In the genomic region with DNA sequence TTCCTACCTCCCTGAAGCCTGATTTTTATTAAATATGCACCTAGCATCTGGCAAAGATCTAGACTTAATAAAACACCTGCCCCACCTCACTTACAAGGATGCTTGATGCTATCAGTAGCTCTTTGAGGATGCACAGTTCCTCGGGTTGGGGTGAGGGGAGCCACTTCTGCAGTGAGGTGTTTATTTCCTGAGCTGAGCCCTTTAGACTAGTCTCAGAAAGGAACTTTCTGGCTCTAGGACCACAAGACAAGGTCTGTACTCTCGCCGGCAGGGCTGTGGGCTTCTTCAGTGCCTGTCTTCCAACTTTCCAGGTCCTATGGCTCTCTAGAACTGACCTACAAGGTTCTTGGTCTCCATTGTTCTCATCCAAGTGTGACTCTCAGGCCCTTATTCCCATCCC, we compare ENCODE assay signal across 24 mouse cellular contexts. TPM values are rescaled to one million over a fixed set of nuclear protein-coding genes. Genes with fewer than 3 reads are reported as not detected.
A peak's percentile ranks its signal among the peaks of the same experiment; 100 is the strongest.
DNase-seq lines count a peak whose midpoint lies in the region; ATAC-seq lines count a peak whose summit lies in the region.
"Had no signal": no experiment of that assay in that cellular context is flagged by ENCODE, and none has a peak within 500 bp of the region (broad histone marks: within the 10 kb centered on the region; RNA-seq: fewer than 3 reads in every experiment).

No protein-coding gene starts in this region.

- no peaks in the 10 kb centered on the region for H3K9me3 ChIP-seq in forebrain, embryonic 13.5 days (replicated peaks)
- H3K9me3 ChIP-seq in forebrain, embryonic 11.5 days (ENCODE audit: control insufficient read depth, low read length) = no peaks in the 10 kb centered on the region
- H3K9me3 ChIP-seq in neural tube, embryonic 13.5 days = no peaks in the 10 kb centered on the region
- no peaks in the 10 kb centered on the region for H3K9me3 ChIP-seq in forebrain, embryonic 14.5 days (replicated peaks; ENCODE audit: control insufficient read depth, low read length)
- H3K9me3 ChIP-seq: embryonic facial prominence, embryonic 13.5 days; heart, embryonic 10.5 days had no signal

- 87% methylated on average over 3 of the region's 3 CpGs for WGBS in forebrain, embryonic 13.5 days
- WGBS in forebrain, embryonic 11.5 days = 88% methylated on average over 3 of the region's 3 CpGs
- WGBS in neural tube, embryonic 13.5 days = 76% methylated on average over 3 of the region's 3 CpGs
- 91% methylated on average over 3 of the region's 3 CpGs for WGBS in forebrain, embryonic 14.5 days

- no peaks in the 10 kb centered on the region for H3K27me3 ChIP-seq in forebrain, embryonic 13.5 days
- H3K27me3 ChIP-seq in forebrain, embryonic 11.5 days (ENCODE audit: control insufficient read depth, insufficient read depth, low read length) = no peaks in the 10 kb centered on the region
- H3K27me3 ChIP-seq in neural tube, embryonic 13.5 days = no peaks in the 10 kb centered on the region
- H3K27me3 ChIP-seq in forebrain, embryonic 14.5 days (replicated peaks; ENCODE audit: control insufficient read depth, insufficient read depth, low read length) = no peaks in the 10 kb centered on the region
- H3K27me3 ChIP-seq: embryonic facial prominence, embryonic 13.5 days had no signal

- H3K9ac ChIP-seq in forebrain, embryonic 13.5 days = no peak overlapping the region
- no peak overlapping the region for H3K9ac ChIP-seq in forebrain, embryonic 11.5 days (ENCODE audit: low read length)
- H3K9ac ChIP-seq in neural tube, embryonic 13.5 days = no peak overlapping the region
- no peak overlapping the region for H3K9ac ChIP-seq in forebrain, embryonic 14.5 days (ENCODE audit: low read length)
- H3K9ac ChIP-seq: embryonic facial prominence, embryonic 13.5 days; hindbrain, embryonic 14.5 days had no signal

- H3K4me1 ChIP-seq in forebrain, embryonic 13.5 days = peaks cover 43% of the 10 kb centered on the region
- H3K4me1 ChIP-seq in forebrain, embryonic 11.5 days (replicated peaks; ENCODE audit: control insufficient read depth, insufficient read depth, low read length) = peaks cover 9% of the 10 kb centered on the region
- H3K4me1 ChIP-seq in neural tube, embryonic 13.5 days (replicated peaks) = peaks cover 32% of the 10 kb centered on the region
- peaks cover 27% of the 10 kb centered on the region for H3K4me1 ChIP-seq in forebrain, embryonic 14.5 days (ENCODE audit: control insufficient read depth, insufficient read depth, low read length)
- H3K4me1 ChIP-seq: embryonic facial prominence, embryonic 13.5 days had no signal

- H3K27ac ChIP-seq in forebrain, embryonic 13.5 days = peak overlapping the region; percentile 93
- no peak overlapping the region for H3K27ac ChIP-seq in forebrain, embryonic 11.5 days (ENCODE audit: low read depth, low read length)
- H3K27ac ChIP-seq in neural tube, embryonic 13.5 days (replicated peaks) = no peak overlapping the region
- H3K27ac ChIP-seq in forebrain, embryonic 14.5 days (ENCODE audit: low read depth, low read length) = 0 out of 2 replicates have a peak overlapping the region, but pooled peaks have one; percentile 91
- H3K27ac ChIP-seq: embryonic facial prominence, embryonic 13.5 days; heart, embryonic 10.5 days; hindbrain, embryonic 14.5 days had no signal

- no peak overlapping the region for H3K4me3 ChIP-seq in forebrain, embryonic 13.5 days
- H3K4me3 ChIP-seq in forebrain, embryonic 11.5 days (ENCODE audit: low read depth, low read length) = no peak overlapping the region
- no peak overlapping the region for H3K4me3 ChIP-seq in neural tube, embryonic 13.5 days
- no peak overlapping the region for H3K4me3 ChIP-seq in forebrain, embryonic 14.5 days (ENCODE audit: low read depth, low read length)
- H3K4me3 ChIP-seq: embryonic facial prominence, embryonic 13.5 days; heart, embryonic 10.5 days had no signal

- H3K36me3 ChIP-seq in forebrain, embryonic 13.5 days (ENCODE audit: poor library complexity, severe bottlenecking) = no peaks in the 10 kb centered on the region; the same call in 1 of the 2 replicates
- H3K36me3 ChIP-seq in forebrain, embryonic 11.5 days (ENCODE audit: control insufficient read depth, insufficient read depth, low read length) = no peaks in the 10 kb centered on the region
- no peaks in the 10 kb centered on the region for H3K36me3 ChIP-seq in neural tube, embryonic 13.5 days
- H3K36me3 ChIP-seq in forebrain, embryonic 14.5 days (ENCODE audit: control insufficient read depth, insufficient read depth, low read length) = no peaks in the 10 kb centered on the region
- H3K36me3 ChIP-seq: embryonic facial prominence, embryonic 13.5 days; heart, embryonic 10.5 days had no signal

- no peak for ATAC-seq in forebrain, embryonic 13.5 days
- ATAC-seq in forebrain, embryonic 11.5 days (replicated peaks; ENCODE audit: low FRiP score) = no peak
- ATAC-seq in neural tube, embryonic 13.5 days (ENCODE audit: low read depth) = 0 out of 2 replicates have a peak, but pooled peaks have one; percentile 28
- no peak for ATAC-seq in forebrain, embryonic 14.5 days
- ATAC-seq: inflammation-experienced regulatory T-cells, adult 6 months; intestine, postnatal 0 days; Patski had no signal

- no peak overlapping the region for H3K4me2 ChIP-seq in forebrain, embryonic 13.5 days
- no peak overlapping the region for H3K4me2 ChIP-seq in forebrain, embryonic 11.5 days (ENCODE audit: low read depth, low read length, severe bottlenecking)
- no peak overlapping the region for H3K4me2 ChIP-seq in neural tube, embryonic 13.5 days
- H3K4me2 ChIP-seq in forebrain, embryonic 14.5 days (ENCODE audit: low read length) = no peak overlapping the region
- H3K4me2 ChIP-seq: embryonic facial prominence, embryonic 13.5 days; hindbrain, embryonic 14.5 days had no signal

- no peak for DNase-seq in forebrain, embryonic 11.5 days (ENCODE audit: low spot score)
- DNase-seq in neural tube, embryonic 10.5 days (ENCODE audit: extremely low spot score, low spot score) = no peak
- DNase-seq in forebrain, embryonic 14.5 days (ENCODE audit: low spot score) = no peak
- no peak for DNase-seq in left cerebral cortex, adult 18-20 months (ENCODE audit: low spot score in 2 of 2)
- DNase-seq in natural killer cell, adult 2 months (ENCODE audit: low spot score in 2 of 2) = no peak
- DNase-seq: adrenal gland, adult 2 months; adrenal gland, postnatal 25 days; cerebellum, adult 18-20 months; cerebellum, adult 9-11 months; cerebellum, postnatal 36 days; gastrocnemius, postnatal 10 days; heart, adult 18-20 months; heart, postnatal 10 days; heart, postnatal 4 days had no signal

RNA-seq across cellular contexts. Expression of a gene that starts 50.5 kb away (rescaled TPM):
- 5.9 and 6.7 TPM in 2 replicates for polyA plus RNA-seq in forebrain, embryonic 13.5 days (2015; fragmentation: Nextera tagmentation; extraction: Ambion mirVana)
- 5.5 TPM in 2 replicates for polyA plus RNA-seq in forebrain, embryonic 11.5 days (2014; fragmentation: Nextera tagmentation; extraction: Ambion mirVana)
- polyA plus RNA-seq in neural tube, embryonic 13.5 days (2015; fragmentation: Nextera tagmentation; extraction: Ambion mirVana) = 6.0 and 6.9 TPM in 2 replicates
- polyA plus RNA-seq in forebrain, embryonic 14.5 days (2014; fragmentation: Nextera tagmentation; extraction: Ambion mirVana) = 5.4 and 7.0 TPM in 2 replicates
- total RNA-seq in left cerebral cortex, adult 18-20 months (2021) = 1 to 10 TPM; 6.2 to 6.5 TPM
- total RNA-seq: CH12.LX; heart, adult 18-20 months had no signal
- polyA plus RNA-seq: heart, embryonic 14.5 days; intestine, postnatal 0 days; Patski had no signal

Comparison
In these comparisons a context has a peak if more than half of its experiments do, and no peak if none do; other contexts are left out.
1. H3K27ac ChIP-seq: peak in forebrain, embryonic 13.5 days (single experiment) and forebrain, embryonic 14.5 days (single experiment); none in forebrain, embryonic 11.5 days (single experiment) and neural tube, embryonic 13.5 days (single experiment).